Comparison of ENCODE assay signal across 8 mouse cellular contexts in the genomic region with DNA sequence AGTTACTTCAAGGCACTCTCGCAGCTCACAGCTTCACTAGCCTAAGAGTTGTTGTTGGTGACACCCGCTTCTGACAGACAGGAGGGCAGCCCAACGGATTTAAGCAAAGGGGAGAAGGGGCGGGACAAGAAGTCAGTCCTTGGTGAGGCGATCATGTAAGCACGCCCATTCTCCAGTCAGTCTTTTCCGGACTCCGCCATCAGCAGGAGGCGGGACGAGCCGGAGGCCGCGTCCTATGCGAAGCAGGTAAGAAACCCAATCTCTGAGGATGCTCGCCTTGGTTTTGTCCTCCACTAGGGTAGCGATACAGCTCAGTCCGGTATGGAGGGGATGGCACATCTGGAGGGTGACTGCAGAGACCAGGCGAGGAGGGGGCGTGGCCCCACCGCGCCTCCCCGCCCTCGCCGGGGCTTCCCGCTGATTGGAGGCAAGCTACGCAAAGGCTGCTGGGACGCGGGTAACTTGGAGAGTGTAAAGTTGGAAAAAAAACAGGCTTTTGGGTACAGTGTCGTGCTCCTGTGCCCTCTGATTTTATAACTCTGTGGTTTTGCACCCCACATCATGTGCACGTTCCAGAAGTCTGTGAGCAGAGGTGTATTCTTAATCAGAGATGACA. TPM values are rescaled to one million over a fixed set of nuclear protein-coding genes. Genes with fewer than 3 reads are reported as not detected.
DNase-seq lines count a peak whose midpoint lies in the region.

Gene Btd (plus strand): TSS at position 139 of the 616 bp plus-strand sequence.
Gene Hacl1 (minus strand): TSS at position 397 of the 616 bp plus-strand sequence.

- DNase-seq in adrenal gland, adult (ENCODE audit: inconsistent age in 2 of 2, low spot score in 1 of 2) = peak; percentile 91 to 98
- DNase-seq in embryo, embryonic 10 days (ENCODE audit: low spot score) = peak; percentile 94
- DNase-seq in gastrocnemius, postnatal 10 days = peak; percentile 76
- DNase-seq in induced T-regulatory cell, adult 2 months (ENCODE audit: low read depth) = peak; percentile 97
- DNase-seq in left cerebral cortex, postnatal 14 days (ENCODE audit: low spot score in 2 of 2) = peak; percentile 85 to 91
- DNase-seq in mesoderm, embryonic 11.5 days (ENCODE audit: low read depth, low spot score) = peak; percentile 91
- DNase-seq in right cerebral cortex, postnatal 36 days (ENCODE audit: low spot score in 2 of 2) = peak; percentile 79 to 86
- peak; percentile 96 for DNase-seq in yolk sac, embryonic 10.5 days (ENCODE audit: low spot score)

- intact Hi-C loops in left cerebral cortex, postnatal 14 days (cut with DNase I) = no loop called here

RNA-seq across cellular contexts. Expression of gene Btd, which starts in this region (rescaled TPM):
- total RNA-seq in gastrocnemius, postnatal 10 days (2021) = 10 to 100 TPM; 11.0 to 11.1 TPM
- total RNA-seq in left cerebral cortex, postnatal 14 days (2021) = 1 to 10 TPM; 7.9 to 8.5 TPM

RNA-seq across cellular contexts. Expression of gene Hacl1, which starts in this region (rescaled TPM):
- total RNA-seq in gastrocnemius, postnatal 10 days (2021) = 10 to 100 TPM; 10.9 to 12.3 TPM
- 1 to 10 TPM; 5.0 to 6.9 TPM for total RNA-seq in left cerebral cortex, postnatal 14 days (2021)

Comparison
In these comparisons a context has a peak if more than half of its experiments do, and no peak if none do; other contexts are left out.
1. Peak in every context shown above with its lines: DNase-seq.